Mouse (Mus musculus) thymus, postnatal 14 days (tissue): Measurements from ENCODE around the gene Gm5134.

ENCODE experiments used
- DNase-seq: peaks from one replicate; pipeline ENCODE4 v3.0.0; 2021

The Gm5134 gene

DNA sequence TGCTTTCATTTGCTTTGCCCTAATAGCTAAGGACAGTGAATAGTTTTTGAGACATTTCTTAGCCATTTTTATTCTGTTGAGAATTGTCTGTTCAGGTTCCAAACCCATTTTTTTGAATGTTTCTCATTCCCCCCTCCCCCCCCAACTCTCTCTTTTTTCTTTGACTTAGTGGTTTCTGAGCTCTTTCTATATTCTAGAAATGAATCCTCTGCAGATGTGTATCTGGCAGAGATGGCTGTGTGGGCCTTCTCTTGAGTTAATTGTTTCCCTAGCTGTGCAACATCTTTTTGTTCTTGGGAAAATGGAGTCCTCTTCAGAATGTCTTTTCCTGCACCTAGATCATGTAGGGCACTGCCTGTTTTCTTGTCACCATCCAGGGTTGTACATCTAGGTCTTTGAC is 81.0 kb downstream of the Gm5134 start:
- no peak for DNase-seq

DNA sequence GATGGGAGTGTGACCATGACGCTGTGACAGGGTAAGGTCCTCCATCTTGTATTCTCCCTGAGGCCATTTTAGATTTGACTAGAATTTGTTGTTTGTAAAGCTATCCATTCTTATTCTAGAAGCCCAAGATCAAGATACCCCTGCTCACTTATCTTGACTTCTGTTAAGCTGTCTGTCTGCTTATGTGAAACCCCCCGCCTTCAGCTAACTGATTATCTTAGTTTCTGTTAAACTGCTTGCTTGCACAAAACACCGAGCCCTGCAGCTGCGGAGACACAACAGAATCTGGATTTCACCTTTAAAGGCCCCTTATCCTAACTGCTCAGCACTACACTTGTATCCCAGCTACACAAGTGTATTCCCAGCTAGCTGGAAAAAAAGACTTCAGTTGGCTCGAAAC is 82.6 kb downstream of the Gm5134 start:
- no peak for DNase-seq

DNA sequence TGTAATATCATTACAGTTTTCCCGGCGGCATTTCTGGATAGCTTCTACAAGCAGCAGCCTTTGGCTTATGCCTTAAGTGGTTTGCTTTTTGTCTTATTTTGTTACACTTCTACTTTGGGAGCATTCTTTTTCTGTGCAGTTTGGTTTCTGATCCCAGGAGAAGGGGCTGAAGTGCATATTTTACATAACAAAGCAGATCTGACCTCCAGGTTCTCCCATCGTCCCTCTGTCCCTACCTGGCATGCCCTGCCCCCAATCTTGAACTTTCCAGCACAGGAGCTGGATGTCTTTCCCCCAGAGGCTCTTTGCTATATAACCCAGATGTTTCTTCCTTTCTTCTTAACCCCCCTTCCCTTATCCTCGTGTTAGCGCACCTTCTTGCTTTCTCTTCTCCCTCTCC is 91.0 kb downstream of the Gm5134 start:
- DNase-seq, result no peak

DNA sequence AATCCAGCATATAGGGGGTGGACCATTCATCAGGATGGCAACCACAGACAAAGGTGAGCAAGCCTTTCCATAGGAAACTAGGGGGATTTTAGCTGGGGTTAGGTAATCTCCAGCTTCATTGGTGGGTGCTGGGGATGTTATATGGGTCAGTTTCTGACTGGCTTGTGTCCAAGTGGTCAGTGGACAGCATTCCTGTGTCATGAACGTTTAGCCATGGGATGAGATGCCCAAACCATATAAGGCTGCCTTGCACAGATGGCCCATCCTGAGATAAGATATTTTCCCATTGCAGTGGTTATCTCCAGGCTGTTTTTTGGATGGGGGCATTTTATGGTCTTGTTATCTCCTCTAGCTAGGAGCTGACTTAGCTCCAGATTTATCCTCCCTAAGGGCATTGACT is 92.4 kb downstream of the Gm5134 start:
- DNase-seq, result no peak

DNA sequence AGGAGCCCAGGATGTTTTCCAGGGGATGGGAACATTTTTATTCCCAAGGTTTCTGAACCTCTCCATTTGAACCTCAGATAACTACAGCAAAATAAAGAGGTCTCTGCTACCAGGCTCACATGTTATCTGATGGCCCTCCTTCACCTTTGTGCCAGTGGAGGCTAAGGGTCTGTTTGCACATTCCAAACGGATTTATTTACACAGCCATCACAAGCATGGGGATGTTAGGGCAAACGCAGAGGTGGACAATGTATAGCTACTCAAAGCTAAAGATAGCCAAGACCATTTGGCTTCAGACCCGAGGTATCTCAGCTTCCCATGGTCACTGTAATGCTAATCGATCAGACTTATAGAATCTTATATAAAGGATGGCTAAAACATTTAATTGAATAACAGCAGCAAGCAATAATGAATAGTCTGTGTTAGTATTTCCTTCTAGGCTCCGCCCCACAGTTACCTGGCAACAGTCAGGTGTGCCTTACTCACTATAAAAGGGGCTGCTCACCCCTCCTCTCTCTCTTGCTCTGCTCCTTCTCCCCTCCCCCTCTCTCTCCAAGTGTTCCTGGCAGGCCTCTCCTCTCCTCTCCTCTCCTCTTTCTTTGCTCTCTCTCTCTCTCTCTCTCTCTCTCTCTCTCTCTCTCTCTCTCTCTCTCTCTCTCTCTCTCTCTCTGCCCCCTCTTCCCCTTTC is 93.0 kb downstream of the Gm5134 start:
- DNase-seq, result no peak

DNA sequence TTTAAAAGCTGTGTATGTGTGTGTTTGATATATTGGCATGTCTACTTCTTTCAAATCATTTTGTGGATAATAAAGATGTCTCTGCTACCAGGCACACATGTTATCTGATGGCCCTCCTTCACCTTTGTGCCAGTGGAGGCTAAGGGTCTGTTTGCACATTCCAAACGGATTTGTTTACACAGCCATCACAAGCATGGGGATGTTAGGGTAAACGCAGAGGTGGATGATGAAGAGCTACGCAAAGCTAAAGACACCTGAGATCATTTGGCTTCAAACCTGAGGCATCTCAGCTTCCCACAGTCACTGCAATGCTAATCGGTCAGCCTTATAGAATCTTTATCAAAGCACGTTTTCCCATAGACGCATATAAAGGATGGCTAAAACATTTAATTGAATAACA is 94.7 kb downstream of the Gm5134 start:
- no peak for DNase-seq

DNA sequence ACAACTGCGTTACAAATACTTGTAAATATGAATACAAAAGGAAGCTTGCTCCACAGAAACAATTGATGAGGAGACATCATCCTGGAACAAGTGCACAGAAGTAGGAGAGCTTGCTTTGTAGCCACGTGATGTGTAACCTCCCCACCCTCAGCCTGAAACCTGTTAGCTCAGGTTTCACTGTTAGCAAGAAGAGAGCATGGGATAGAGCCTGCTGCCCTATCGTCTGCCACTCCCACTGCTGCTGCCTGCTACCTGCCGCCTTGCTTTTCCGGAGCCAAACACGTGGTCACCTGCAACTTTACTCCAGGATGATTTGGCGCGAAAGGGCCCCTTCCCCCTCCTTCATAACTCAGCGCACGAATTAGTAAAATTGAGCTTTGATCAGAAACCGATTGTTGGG is 97.5 kb downstream of the Gm5134 start:
- no peak for DNase-seq
